Mouse (Mus musculus) embryonic fibroblast, embryonic 13.5 days (primary cell): ENCODE results near the gene Rab1a.

ENCODE experiments used
- CTCF ChIP-seq: IDR thresholded peaks from 2 replicates; pipeline ENCODE4 v1.5.1; 2011; ENCODE audit warnings: mild to moderate bottlenecking, control low read depth, low read length, moderate library complexity, borderline replicate concordance; ENCODE audit not compliant: insufficient read depth
- POLR2A ChIP-seq: IDR thresholded peaks from 2 replicates; pipeline ENCODE4 v1.6.1; 2011; ENCODE audit warnings: low read depth, mild to moderate bottlenecking, control low read depth, low read length, moderate library complexity

DNA sequence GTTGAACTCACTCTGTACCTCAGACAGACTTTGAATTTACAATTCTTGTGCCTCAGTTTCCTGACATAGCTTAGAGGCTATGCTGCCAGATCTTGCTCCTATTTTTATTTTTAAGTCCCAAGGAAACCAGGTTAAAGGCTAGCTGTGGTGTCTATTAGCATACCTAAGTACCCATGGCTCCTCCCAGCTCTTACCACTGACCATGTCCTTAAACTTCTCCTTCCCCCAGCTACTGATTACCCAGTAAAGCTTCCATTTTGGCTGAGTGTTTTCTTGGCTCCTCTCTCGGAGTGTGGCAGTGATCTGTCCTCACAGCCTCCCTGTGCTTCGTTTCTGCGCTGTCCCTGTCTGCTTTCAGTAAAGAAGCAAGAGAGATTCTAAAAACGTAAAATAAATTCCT, 35.2 kb upstream of the Rab1a start:
- no peak for TF ChIP-seq CTCF
- no peak for TF ChIP-seq POLR2A
